Mouse (Mus musculus) gastrocnemius, adult 18-20 months (tissue): Measurements from ENCODE around the gene Bhlhe23. TPM values are rescaled to one million over a fixed set of nuclear protein-coding genes. Genes with fewer than 3 reads are reported as not detected.
A peak's percentile ranks its signal among the peaks of the same experiment; 100 is the strongest.

ENCODE experiments used
- DNase-seq: peaks from one replicate; pipeline ENCODE4 v3.0.0; 2021; ENCODE audit warnings: low spot score
- total RNA-seq, 2 experiments: library from RNA; stranded (reverse); gene quantifications; 2 replicates each; pipeline ENCODE4 v1.2.3; 2021

Gene Bhlhe23
- total RNA-seq, 2 experiments from 2014 or later: not detected

- no peak for DNase-seq
These were observed 1.1 kb downstream of the Bhlhe23 start for GRCm38 (mm10) chr2:180775641-180776040.

GRCm38 (mm10) chr2:180775223-180775622 is 1.5 kb downstream of the Bhlhe23 start:
- no peak for DNase-seq

GRCm38 (mm10) chr2:180765713-180766112 is 11.0 kb downstream of the Bhlhe23 start:
- DNase-seq: no peak

- DNase-seq: peak; percentile 42
These were observed 11.7 kb downstream of the Bhlhe23 start for GRCm38 (mm10) chr2:180764986-180765385.

GRCm38 (mm10) chr2:180758513-180759263 is 18.0 kb downstream of the Bhlhe23 start:
- DNase-seq: no peak

- DNase-seq: no peak
These were observed 19.9 kb downstream of the Bhlhe23 start for GRCm38 (mm10) chr2:180756786-180757185.

GRCm38 (mm10) chr2:180755896-180756295 is 20.8 kb downstream of the Bhlhe23 start:
- peak; percentile 26 for DNase-seq

- no peak for DNase-seq
These were observed 21.6 kb downstream of the Bhlhe23 start for GRCm38 (mm10) chr2:180754976-180755688.

- no peak for DNase-seq
These were observed 27.8 kb downstream of the Bhlhe23 start for GRCm38 (mm10) chr2:180748904-180749303.

GRCm38 (mm10) chr2:180746569-180747192 is 30.0 kb downstream of the Bhlhe23 start:
- no peak for DNase-seq

GRCm38 (mm10) chr2:180745248-180745927 is 31.3 kb downstream of the Bhlhe23 start:
- peak; percentile 85 for DNase-seq

- no peak for DNase-seq
These were observed 33.4 kb downstream of the Bhlhe23 start for GRCm38 (mm10) chr2:180743321-180743720.

- DNase-seq: no peak
These were observed 33.9 kb downstream of the Bhlhe23 start for GRCm38 (mm10) chr2:180742820-180743219.

- no peak for DNase-seq
These were observed 35.3 kb downstream of the Bhlhe23 start for GRCm38 (mm10) chr2:180741421-180741820.

GRCm38 (mm10) chr2:180740349-180740748 is 36.4 kb downstream of the Bhlhe23 start:
- no peak for DNase-seq

- no peak for DNase-seq
These were observed 38.7 kb downstream of the Bhlhe23 start for GRCm38 (mm10) chr2:180737984-180738383.

GRCm38 (mm10) chr2:180735232-180735631 is 41.5 kb downstream of the Bhlhe23 start:
- DNase-seq: no peak

- DNase-seq: no peak
These were observed 44.7 kb downstream of the Bhlhe23 start for GRCm38 (mm10) chr2:180731984-180732383.

- no peak for DNase-seq
These were observed 45.7 kb downstream of the Bhlhe23 start for GRCm38 (mm10) chr2:180731036-180731435.

- no peak for DNase-seq
These were observed 49.1 kb downstream of the Bhlhe23 start for GRCm38 (mm10) chr2:180727613-180728021.

- no peak for DNase-seq
These were observed 49.9 kb downstream of the Bhlhe23 start for GRCm38 (mm10) chr2:180726658-180727442.
